Comparison of ENCODE assay signal across 23 mouse cellular contexts in genomic region chr3:102263326-102263725, GRCm38 (mm10).
"Had no signal": no experiment of that assay in that cellular context is flagged by ENCODE, and none has a peak within 500 bp of the region (broad histone marks: within the 10 kb centered on the region; RNA-seq: fewer than 3 reads in every experiment).

No protein-coding gene starts in this region.

- H3K9me3 ChIP-seq: heart, embryonic 13.5 days; heart, embryonic 15.5 days; hindbrain, embryonic 13.5 days; hindbrain, embryonic 15.5 days; limb, embryonic 10.5 days; limb, embryonic 12.5 days; liver, embryonic 13.5 days had no signal

- H3K27me3 ChIP-seq: heart, embryonic 15.5 days; hindbrain, embryonic 13.5 days; hindbrain, embryonic 15.5 days; limb, embryonic 12.5 days; liver, embryonic 13.5 days had no signal

- H3K9ac ChIP-seq: heart, embryonic 13.5 days; heart, embryonic 15.5 days; hindbrain, embryonic 13.5 days; hindbrain, embryonic 15.5 days; limb, embryonic 12.5 days; liver, embryonic 13.5 days had no signal

- H3K4me2 ChIP-seq: heart, embryonic 11.5 days; heart, embryonic 13.5 days; heart, embryonic 15.5 days; hindbrain, embryonic 13.5 days; hindbrain, embryonic 15.5 days; limb, embryonic 12.5 days; liver, embryonic 11.5 days; liver, embryonic 13.5 days had no signal

- H3K27ac ChIP-seq: heart, adult 2 months; heart, embryonic 13.5 days; heart, embryonic 15.5 days; hindbrain, embryonic 13.5 days; hindbrain, embryonic 15.5 days; hindbrain, postnatal 0 days; limb, embryonic 10.5 days; limb, embryonic 12.5 days; liver, embryonic 13.5 days had no signal

- H3K4me3 ChIP-seq: heart, adult 2 months; heart, embryonic 13.5 days; heart, embryonic 15.5 days; hindbrain, embryonic 13.5 days; hindbrain, embryonic 15.5 days; left cerebral cortex, adult 2 months; limb, embryonic 10.5 days; limb, embryonic 12.5 days; liver, embryonic 13.5 days had no signal

- DNase-seq: gastrocnemius, postnatal 14 days; gastrocnemius, postnatal 36 days; heart, adult 2 months; heart, postnatal 14 days; heart, postnatal 36 days; kidney, adult 18-20 months; kidney, adult 8-10 months; kidney, postnatal 10 days; kidney, postnatal 25 days; kidney, postnatal 4 days; liver; liver, embryonic 13.5 days had no signal

- ATAC-seq: intestine, embryonic 16.5 days had no signal

- H3K36me3 ChIP-seq: heart, embryonic 13.5 days; heart, embryonic 15.5 days; hindbrain, embryonic 13.5 days; hindbrain, embryonic 15.5 days; limb, embryonic 10.5 days; limb, embryonic 12.5 days; liver, embryonic 13.5 days had no signal

- H3K4me1 ChIP-seq: heart, embryonic 15.5 days; liver, embryonic 13.5 days had no signal
